Mouse (Mus musculus): Measurements from ENCODE around the gene Mif.
A peak's percentile ranks its signal among the peaks of the same experiment; 100 is the strongest.
"Not testable (repeated sequence)": the region's sequence is repeated elsewhere in the genome, so short reads cannot be mapped to it uniquely, and the experiment has no call there.

Mif gene

DNA sequence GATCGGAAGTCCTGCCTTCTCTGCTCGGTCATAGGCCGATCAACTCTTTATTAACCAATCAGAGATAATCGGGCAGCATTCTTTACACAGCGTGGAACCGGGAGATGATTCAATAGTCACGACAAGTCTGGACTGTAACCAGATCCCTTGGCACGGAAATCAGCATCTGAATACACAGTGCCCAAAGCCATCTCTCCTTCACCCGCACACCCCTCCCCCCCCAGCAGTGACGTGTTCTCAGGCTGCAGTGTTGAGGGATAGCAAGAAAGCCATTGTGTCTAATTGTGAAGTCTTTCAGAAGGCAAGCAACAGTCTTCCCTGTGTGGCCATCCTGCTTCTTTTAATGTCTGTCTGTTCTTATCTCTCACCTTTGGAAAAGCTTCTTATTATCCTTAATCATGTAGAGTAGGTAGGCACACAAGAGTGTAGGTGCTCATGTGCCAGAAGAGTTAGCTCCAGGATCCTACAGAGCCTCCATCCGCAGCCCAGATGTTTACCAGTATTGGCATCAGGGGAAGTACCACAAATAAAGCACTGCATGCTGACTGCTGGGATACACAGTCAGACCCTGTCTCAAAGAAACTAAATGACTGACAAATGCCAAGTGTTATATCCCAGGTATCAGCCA lies 13.0 kb upstream of the Mif start:
- DNase-seq (ENCODE audit: low spot score): peak; percentile 82

DNA sequence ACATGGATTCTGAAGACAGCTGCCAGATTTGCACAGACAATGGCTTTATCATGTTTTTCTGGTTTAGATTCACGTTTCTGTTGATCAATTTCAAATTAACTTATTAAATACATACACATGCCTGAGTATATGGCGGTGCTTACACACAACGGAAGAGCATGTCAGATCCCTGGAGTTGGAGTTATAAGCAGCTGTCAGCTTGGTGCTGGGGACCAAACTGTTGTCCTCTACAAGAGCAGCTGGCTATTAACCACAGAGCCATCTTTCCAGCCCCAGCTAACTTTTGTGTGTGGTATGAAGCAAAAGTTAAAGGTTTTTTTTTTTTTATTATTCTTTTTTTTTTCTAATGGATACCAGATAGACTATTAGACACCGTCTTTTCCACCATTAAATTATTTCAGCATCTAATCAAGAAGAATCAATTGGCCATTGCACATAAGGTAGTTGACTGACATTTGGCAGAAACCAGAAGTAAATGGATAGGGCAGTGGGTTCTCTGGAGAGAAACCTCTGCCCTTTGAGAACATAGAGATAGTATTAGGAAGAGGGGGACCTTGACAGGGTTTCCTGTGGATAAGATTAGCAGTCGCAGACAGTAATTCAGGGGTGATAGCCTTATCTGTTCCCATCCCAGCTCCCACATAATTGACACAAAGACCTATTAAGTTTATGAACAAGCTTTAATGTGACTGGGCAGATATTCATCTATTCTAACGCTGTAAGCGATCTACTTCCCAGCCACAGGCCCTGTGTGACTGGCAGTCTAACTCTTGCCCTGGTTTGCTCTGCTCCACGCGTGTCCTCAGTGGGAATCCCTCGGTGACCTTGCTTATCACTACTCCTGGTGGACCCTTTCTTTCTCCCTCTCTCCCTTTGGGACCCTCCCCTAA lies 12.2 kb upstream of the Mif start:
- no peak for DNase-seq (ENCODE audit: low spot score)

DNA sequence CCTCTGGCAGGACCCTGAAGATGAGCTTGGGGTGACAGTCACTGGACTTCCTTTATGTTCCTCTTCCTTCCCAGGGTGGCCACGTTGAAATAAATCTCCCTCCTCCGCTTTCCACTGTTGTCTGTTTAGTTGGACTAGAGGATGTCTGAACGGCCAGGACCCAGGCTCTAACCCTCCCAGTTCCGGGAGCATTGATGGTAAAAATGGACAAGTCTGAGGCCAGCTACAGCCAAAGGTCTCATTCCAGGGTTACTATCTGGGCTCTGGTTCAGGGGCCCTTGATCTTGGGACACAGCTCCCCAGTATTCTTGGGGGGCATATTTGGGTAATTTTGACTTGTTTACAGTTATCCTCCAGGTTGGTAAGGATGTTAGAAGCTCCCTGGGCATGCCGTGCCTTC lies 1.5 kb upstream of the Mif start:
- no peak for DNase-seq (ENCODE audit: low spot score)

DNA sequence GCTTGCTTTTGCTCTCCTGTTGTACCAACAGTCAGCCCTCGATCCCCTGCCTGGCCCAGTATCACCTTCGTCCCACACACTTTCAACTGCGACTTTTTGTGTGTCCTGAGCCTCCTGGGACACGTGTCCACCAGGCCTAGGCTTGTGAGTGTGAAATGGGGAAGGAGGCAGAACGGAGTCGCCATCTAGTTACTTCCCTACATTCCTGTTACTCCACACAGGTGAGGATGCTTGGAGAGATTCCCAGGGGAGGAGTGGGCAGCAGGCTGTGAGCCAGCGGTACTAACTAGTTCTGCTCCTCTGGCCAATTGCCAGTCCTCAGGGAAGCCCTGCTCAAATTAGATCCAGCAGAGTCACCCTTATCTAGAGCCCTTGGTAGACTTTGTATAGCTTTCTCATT lies 706 bp upstream of the Mif start:
- peak; percentile 60 for DNase-seq (ENCODE audit: low spot score)

DNA sequence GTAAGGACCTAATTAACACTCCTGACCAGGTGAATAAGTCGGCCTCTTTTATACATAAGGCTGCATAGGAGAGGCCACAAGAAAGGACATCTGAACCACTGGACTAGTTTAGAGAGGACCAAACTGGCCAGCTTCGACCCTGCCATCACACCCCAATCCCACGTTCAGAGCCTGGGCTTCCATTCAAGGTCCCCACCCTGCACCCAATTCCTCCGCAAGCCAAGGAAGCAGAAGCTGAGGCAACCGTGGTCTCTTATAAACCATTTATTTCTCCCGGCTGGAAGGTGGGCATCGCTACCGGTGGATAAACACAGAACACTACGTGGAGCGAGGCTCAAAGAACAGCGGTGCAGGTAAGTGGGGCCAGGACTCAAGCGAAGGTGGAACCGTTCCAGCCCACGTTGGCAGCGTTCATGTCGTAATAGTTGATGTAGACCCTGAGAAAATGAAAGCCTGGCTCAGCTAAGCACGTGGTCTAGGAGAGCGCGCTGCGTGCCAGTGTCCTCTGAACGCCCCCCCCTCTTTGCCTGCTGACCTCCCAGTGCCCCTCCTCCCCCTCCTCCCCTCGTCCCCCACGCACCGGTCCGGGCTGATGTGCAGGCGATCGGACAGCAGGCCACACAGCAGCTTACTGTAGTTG lies 813 bp downstream of the Mif start:
- peak; percentile 67 for DNase-seq (ENCODE audit: low spot score)

DNA sequence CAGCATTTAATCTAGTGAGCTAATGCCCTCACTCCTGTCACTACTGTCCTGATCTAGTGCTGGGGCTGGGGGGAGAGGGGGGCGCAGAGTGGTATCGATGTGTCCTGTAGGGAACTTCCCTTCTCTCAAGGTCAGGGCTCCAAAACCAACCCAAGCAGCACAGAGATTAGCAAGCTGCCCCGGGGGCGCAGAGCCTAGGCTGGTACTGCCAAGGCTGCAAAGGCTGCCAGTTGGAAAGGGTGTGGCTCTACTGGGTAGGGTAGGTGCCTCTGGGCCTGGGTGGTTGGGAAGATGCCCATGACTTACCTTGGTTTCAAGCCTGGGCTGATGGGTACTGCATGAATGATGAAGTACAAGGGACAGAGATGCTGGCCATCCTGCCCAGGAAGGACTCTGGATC lies 2.4 kb downstream of the Mif start:
- no peak for DNase-seq (ENCODE audit: low spot score)

DNA sequence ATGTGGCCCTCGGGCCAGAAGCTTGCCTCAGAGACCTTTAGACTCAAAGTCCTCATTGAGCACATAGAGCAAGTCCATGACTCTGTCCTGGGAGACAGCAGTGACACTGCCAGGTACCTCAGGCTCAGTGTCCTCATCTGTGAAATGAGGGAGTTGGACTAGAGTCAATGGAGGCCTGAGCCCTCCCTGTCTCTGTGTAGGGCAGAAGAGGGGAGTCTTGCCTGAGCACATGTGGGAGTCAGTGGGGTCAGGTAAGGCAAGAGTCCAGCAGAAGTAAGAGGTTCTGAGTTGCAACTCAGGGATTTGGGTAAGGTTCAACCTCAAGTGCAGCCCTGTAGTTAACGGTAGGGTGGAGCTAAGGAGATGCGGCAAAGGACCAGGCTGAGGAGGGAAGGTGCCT lies 3.1 kb downstream of the Mif start:
- DNase-seq (ENCODE audit: low spot score): no peak

DNA sequence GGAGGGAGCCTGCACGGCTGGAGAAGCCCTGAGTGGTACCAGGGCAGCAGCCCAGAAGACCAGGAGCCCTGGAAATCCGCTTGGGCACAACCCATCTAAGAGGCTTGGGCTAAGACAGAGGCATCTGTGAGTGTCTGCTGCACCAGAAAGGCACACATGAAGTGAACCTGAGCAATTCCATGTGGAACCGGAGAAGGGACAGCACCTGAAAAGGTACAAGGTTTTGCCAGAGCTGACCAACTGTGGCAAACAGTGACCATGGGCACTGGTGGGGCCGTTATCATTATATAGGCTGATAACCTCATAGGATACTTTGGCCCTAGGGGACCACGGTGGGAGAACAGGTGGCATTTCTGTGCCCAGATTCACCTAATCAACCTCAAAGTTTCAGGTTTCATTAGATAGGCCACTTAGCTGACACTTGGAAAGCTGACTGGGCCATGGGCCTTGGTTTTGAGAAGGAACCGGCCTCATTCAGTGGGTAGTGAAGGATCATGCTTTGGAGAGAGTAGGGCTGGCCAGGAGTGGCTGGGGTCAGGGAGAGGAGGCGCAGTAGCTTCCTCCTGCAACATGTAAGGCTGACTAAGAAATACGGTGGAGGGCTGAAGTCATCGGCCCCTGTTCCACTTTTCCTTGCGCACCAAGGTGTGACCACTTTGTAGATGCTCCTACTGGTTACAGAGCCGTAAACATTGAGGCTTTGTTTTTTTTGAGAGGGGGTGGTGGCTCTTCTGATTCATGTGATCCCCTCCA lies 3.7 kb downstream of the Mif start:
- DNase-seq (ENCODE audit: low spot score): no peak

DNA sequence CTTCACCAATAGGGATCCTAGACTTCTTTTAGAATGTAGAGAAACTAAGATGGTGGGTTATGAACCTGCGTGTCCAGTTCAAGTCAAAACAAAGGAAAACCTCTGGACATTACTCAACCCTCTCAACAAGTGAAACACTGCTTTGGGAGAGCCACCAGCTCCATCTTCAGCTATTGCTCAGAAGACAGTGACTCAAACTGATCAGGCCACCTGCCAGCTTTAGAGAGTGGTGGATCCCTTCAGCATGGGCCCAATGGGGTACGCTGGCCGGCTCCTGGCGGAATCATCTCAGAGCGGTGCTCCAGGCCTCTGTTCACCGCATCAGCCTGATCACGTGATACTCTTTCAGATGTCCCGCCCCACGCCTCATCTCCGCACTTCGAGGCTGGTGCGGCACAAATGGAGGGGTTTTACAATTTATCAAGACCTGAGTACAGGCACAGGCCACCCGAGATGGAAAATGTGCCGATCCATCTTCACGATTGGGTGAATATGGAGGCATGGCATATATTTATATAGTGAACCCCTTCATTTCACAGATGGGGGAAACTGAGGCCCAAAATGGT lies 4.5 kb downstream of the Mif start:
- DNase-seq (ENCODE audit: low spot score): no peak

DNA sequence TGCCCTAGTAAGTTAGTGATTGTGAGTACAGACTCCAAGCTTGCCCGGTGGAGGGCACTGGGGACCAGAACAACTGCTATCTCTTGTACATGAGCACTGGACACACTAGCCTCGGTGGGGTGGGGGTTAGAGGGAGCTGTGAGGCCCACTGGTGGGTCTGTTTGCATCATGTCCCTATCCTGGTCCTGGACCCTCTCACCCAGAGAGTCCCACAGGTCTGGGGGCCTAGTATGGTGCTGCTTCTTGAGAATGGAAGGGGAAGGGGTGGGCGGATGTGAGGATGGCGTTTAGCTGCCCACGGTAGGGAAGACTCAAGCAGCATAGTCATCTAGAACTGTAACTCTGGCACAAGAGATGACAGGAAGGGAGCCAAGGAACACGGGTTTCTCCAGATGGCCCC lies 5.2 kb downstream of the Mif start:
- DNase-seq (ENCODE audit: low spot score): no peak

DNA sequence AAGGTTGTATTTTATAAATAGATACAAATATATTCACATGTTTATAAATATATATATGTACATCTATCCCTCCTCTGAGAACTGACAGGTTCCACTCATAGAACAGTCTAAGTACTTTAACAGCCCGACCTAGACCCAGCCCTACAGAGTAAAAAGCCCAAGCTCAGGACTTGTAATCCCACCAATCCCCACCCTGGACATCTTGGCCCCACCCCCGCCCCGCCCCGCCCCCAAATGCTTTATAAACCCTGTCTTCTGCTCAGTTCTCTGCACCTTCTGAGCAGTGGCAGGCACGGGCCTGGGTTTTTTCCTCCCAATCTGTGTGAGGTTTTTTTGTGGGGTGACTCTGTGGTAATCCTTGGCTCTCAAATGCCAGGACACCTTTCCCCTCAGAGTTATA lies 5.9 kb downstream of the Mif start:
- no peak for DNase-seq (ENCODE audit: low spot score)

DNA sequence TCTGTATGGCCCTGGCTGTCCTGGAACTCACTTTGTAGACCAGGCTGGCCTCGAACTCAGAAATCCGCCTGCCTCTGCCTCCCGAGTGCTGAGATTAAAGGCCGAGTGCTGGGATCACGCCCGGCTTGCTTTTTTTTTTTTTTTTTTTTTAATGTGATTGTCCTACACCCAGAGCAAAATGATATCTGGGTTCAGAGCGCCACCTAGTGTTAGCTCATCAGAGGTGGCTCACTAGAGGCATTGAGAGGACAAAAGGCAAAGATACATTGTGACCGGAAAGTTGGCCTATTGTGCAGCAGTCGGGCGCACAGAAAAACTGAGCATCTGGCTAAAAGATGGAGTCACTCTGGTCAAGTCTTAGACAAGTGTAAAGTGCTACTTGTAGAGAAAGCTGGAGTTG lies 6.6 kb downstream of the Mif start:
- peak; percentile 85 for DNase-seq (ENCODE audit: low spot score)

DNA sequence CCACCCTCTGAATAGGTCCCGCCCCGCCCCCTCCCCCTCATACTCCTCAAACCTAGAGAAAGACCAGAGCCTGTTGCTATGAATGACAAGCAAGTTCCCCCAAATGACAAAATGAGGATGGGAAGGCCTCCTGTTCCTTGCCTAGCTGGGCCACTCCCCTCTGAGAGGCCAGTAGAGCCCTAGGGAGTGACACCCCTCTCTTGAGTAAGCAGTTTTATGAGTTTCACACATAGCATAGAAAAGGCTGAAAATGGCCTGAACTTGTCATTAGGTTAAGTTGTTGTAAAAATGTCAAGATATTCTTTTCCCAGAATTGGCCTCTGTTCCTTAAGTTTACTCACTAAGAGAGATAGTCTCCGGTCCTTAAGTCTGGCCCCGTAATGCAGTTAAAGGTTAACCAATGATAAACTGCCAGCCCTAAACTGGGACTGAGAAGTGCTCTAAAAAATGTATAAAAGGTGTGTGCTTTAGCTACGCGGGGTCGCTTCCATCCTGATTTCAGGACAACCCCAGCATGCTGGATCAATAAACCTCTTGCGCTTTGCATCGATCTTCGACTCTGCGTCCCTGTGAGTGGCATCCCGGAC lies 7.4 kb downstream of the Mif start:
- no peak for DNase-seq (ENCODE audit: low spot score)

DNA sequence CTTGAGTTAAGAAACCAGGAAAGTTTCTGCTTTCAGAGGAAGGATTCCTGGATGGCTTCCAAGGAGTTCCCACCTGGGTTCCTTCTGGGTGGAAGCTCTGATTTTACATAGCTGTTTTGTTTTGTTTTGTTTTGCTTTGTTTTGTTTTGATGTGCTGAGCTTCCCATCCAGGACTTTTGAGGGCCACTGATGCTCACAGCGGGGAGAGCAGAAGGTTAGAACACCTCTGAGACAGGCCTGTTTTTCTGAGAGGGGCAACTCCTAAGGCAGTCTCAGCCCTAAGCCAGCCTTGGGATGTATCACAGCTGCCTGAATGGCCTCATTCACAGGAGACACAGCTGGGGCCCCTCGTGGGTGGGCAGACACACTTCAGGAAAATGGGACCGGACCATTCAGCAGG lies 8.4 kb downstream of the Mif start:
- DNase-seq (ENCODE audit: low spot score): no peak

DNA sequence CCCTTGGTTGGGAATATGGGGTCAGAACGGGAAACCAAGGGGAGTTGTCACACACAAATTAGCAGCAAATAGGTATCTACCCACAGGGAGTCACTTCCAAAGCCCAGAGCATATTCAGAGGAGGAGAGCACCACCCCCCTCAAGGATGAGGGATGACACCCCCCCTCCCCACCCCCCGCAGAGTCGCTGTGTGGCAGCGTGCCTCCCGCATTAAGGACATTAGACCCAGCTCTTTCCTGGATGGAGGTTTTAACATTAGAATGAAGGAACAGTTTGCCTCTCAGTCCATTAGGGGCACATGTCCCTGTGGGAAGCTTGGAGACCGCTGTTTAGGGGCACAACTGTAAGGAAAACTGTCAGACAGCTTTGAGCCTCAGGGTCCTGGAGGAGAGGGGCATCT lies 9.0 kb downstream of the Mif start:
- DNase-seq (ENCODE audit: low spot score): no peak

DNA sequence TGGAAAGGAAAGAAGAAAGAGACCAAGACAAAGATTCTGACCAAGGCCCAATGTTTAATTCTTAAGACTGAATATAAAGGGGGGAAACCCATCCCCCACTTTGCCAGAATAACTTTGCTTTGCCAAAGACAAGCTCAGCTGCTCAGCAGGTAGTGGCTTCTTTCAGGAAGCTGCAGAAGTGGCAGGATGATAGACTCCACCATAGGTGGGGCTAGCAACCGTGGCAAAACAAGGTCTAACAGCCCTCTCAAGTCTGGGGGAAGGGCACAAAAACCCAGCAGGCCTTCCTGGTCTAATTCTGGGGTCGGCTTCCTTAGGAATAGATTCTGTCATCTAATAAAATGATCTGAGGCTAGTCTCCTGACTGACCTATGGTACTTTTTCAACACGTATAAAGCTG lies 11.7 kb downstream of the Mif start:
- no peak for DNase-seq (ENCODE audit: low spot score)

DNA sequence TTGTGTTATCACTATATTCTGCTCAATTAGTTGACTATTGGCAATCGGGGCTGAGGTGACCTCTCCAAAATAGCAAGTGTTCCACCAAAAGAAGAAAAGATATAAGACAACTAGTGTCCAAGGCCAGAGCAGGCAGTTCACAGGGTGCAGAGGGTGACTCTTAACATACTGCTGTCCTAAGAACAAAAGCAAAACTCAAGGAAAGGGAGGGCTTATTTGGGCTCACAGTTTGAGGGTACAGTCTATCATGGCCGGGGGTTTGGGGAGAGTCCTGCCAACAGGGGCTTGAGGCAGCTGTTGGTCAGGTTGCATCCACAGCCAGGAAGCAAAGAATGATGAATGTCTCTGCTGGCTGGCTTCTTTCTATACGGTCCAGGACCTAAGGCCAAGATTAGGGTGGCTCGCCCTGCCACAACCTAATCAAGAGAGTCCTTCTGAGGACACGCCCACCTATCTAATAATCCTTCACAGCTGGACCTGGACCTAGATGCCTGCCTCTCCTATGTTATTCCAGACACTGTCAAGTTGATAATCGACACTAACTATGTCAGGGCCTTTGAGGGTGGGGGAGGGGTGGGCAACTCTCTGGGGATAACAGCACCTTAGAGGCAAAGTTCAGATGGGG lies 14.6 kb downstream of the Mif start:
- no peak for DNase-seq (ENCODE audit: low spot score)

DNA sequence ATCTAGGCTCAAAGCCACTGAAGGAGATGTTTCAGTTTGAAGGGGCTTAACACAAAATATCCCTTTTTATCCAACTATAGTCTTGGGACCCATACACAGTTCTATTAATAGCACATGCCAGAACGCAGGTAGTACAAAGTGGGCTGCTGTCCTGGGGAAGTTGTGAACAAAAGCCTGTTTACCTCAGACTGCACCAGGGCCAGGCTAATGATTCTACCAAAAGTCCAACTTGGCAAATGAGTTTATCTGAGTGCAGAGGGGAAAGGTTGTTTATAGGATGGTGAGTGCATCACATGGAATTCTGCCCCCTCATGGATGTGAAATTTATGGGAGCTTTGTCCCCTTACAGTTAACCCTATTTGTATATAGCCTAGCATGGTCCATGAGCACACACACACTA lies 15.2 kb downstream of the Mif start:
- DNase-seq (ENCODE audit: low spot score): no peak

DNA sequence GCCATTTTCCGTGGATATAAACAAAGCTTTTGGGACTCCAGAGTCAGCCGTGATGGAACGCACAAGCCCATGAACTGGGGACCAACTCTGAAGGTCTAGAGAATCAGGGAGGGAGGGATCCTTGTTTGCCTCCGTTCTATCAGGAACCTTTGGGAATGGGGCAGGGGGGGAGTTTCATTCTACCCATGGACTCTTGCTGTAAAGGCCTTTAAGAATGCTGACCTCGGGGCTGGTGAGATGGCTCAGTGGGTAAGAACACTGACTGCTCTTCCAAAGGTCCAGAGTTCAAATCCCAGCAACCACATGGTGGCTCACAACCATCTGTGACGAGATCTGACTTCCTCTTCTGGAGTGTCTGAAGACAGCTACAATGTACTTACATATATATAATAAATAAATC lies 16.1 kb downstream of the Mif start:
- DNase-seq (ENCODE audit: low spot score): not testable (repeated sequence)

DNA sequence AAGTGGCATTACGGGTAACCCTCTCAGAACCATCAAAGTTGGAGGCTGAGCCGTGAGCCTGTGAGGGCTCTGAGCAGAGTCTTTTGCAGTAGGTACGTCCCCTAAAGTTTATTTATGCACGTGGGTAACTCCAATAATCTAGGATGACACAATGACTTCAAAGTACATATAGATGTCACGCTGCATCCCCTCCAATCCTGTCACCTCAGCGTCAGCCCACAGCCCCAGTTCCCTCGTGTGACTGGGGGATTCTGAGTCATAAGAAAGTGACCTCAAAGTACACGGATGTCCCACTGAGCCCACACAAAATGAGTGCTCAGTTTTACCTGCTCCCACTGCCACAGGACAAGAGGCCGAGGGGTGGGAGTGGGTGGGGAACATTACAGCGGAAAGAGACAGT lies 20.9 kb downstream of the Mif start:
- DNase-seq (ENCODE audit: low spot score): no peak

DNA sequence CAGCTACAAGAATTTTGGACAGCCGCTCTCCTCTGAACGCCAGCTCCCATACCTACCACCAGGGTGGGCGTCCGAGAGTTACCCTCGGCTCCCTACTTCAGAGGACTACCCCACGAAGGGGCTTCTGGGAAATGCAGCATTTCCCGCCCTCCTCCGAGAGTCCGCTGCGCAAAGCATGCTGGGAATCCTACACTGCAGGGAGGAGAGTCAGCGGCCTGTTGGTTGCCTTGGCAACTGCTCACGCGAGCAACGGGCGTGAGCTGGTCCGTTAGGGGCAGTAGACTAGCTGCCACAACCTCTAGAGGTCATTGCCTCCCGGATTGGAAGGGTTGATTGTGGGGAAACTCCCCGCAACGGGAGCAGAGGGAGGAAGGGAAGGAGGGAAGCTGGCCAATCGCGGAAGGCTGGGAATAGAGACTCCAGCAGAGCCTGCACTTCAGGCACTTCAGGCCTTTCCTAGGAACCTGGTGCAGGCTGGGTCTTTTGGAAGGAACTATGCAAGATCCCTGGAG lies 22.7 kb downstream of the Mif start, which contains the start of gene Gstt2:
Gstt2 (minus strand) TSS at position 177 of the 512 bp plus-strand sequence.
- DNase-seq (ENCODE audit: low spot score): peak; percentile 96

All from testis, postnatal 10 days (tissue).